Mouse (Mus musculus): ENCODE measurements around the gene Kif13a. TPM values are rescaled to one million over a fixed set of nuclear protein-coding genes. Genes with fewer than 3 reads are reported as not detected.

Gene Kif13a
- polyA plus RNA-seq, 1 experiment from 2014 or later, result 11.7 TPM

GRCm38 (mm10) chr13:46858835-46859152 is 70.9 kb downstream of the Kif13a start:
- Histone ChIP-seq H3K27ac (ENCODE audit: low read length) (no peak overlapping the region), H3K9me3 (ENCODE audit: control insufficient read depth, low read length) (no peaks in the 10 kb centered on the region), H3K36me3 (ENCODE audit: control insufficient read depth, insufficient read depth, low read length) (no peaks in the 10 kb centered on the region), H3K9ac (ENCODE audit: low read length) (no peak overlapping the region), H3K4me3 (ENCODE audit: low read length) (no peak overlapping the region), H3K27me3 (ENCODE audit: control insufficient read depth, insufficient read depth, low read depth, low read length) (no peaks in the 10 kb centered on the region), H3K4me1 (replicated peaks; ENCODE audit: control insufficient read depth, insufficient read depth, low read length) (no peaks in the 10 kb centered on the region), H3K4me2 (ENCODE audit: low read depth, low read length) (no peak overlapping the region)
- ATAC-seq (ENCODE audit: low read depth), result no peak
- WGBS, result 63% methylated on average over 8 of the region's 8 CpGs

GRCm38 (mm10) chr13:46858143-46858834 is 71.4 kb downstream of the Kif13a start:
- Histone ChIP-seq H3K4me3 (ENCODE audit: low read length) (no peak overlapping the region), H3K4me1 (replicated peaks; ENCODE audit: control insufficient read depth, insufficient read depth, low read length) (no peaks in the 10 kb centered on the region), H3K27ac (ENCODE audit: low read length) (no peak overlapping the region), H3K4me2 (ENCODE audit: low read depth, low read length) (no peak overlapping the region), H3K36me3 (ENCODE audit: control insufficient read depth, insufficient read depth, low read length) (no peaks in the 10 kb centered on the region), H3K27me3 (ENCODE audit: control insufficient read depth, insufficient read depth, low read depth, low read length) (no peaks in the 10 kb centered on the region), H3K9me3 (ENCODE audit: control insufficient read depth, low read length) (no peaks in the 10 kb centered on the region), H3K9ac (ENCODE audit: low read length) (no peak overlapping the region)
- ATAC-seq (ENCODE audit: low read depth), result no peak
- 91% methylated on average over 8 of the region's 8 CpGs for WGBS

GRCm38 (mm10) chr13:46854456-46854855 is 75.2 kb downstream of the Kif13a start:
- 78% methylated on average over 5 of the region's 5 CpGs for WGBS
- Histone ChIP-seq H3K36me3 (ENCODE audit: control insufficient read depth, insufficient read depth, low read length) (no peaks in the 10 kb centered on the region), H3K27ac (ENCODE audit: low read length) (no peak overlapping the region), H3K4me1 (replicated peaks; ENCODE audit: control insufficient read depth, insufficient read depth, low read length) (no peaks in the 10 kb centered on the region), H3K9ac (ENCODE audit: low read length) (no peak overlapping the region), H3K27me3 (ENCODE audit: control insufficient read depth, insufficient read depth, low read depth, low read length) (no peaks in the 10 kb centered on the region), H3K4me3 (ENCODE audit: low read length) (no peak overlapping the region), H3K9me3 (ENCODE audit: control insufficient read depth, low read length) (no peaks in the 10 kb centered on the region), H3K4me2 (ENCODE audit: low read depth, low read length) (no peak overlapping the region)
- no peak for ATAC-seq (ENCODE audit: low read depth)

GRCm38 (mm10) chr13:46852470-46852869 is 77.2 kb downstream of the Kif13a start:
- Histone ChIP-seq H3K27me3 (ENCODE audit: control insufficient read depth, insufficient read depth, low read depth, low read length) (no peaks in the 10 kb centered on the region), H3K4me3 (ENCODE audit: low read length) (no peak overlapping the region), H3K27ac (ENCODE audit: low read length) (no peak overlapping the region), H3K4me1 (replicated peaks; ENCODE audit: control insufficient read depth, insufficient read depth, low read length) (0 out of 2 replicates have a peak, but pooled peaks cover 2% of the 10 kb centered on the region), H3K4me2 (ENCODE audit: low read depth, low read length) (no peak overlapping the region), H3K9me3 (ENCODE audit: control insufficient read depth, low read length) (no peaks in the 10 kb centered on the region), H3K36me3 (ENCODE audit: control insufficient read depth, insufficient read depth, low read length) (no peaks in the 10 kb centered on the region), H3K9ac (ENCODE audit: low read length) (no peak overlapping the region)
- no peak for ATAC-seq (ENCODE audit: low read depth)
- WGBS, result 93% methylated on average over 4 of the region's 4 CpGs

- 43% methylated on average over 9 of the region's 9 CpGs for WGBS
- H3K36me3 ChIP-seq (ENCODE audit: control insufficient read depth, insufficient read depth, low read length), result no peaks in the 10 kb centered on the region
- H3K4me1 ChIP-seq (replicated peaks; ENCODE audit: control insufficient read depth, insufficient read depth, low read length), result peaks cover 2% of the 10 kb centered on the region; the same call in 1 of the 2 replicates
- H3K4me2 ChIP-seq (ENCODE audit: low read depth, low read length), result no peak overlapping the region
- ATAC-seq (ENCODE audit: low read depth), result peak; percentile 63; the same call in 1 of the 2 replicates
- H3K4me3 ChIP-seq (ENCODE audit: low read length), result no peak overlapping the region
- no peak overlapping the region for H3K9ac ChIP-seq (ENCODE audit: low read length)
- no peaks in the 10 kb centered on the region for H3K27me3 ChIP-seq (ENCODE audit: control insufficient read depth, insufficient read depth, low read depth, low read length)
- peak overlapping the region; percentile 8; the same call in 1 of the 2 replicates for H3K27ac ChIP-seq (ENCODE audit: low read length)
- no peaks in the 10 kb centered on the region for H3K9me3 ChIP-seq (ENCODE audit: control insufficient read depth, low read length)
Observed at GRCm38 (mm10) chr13:46845456-46845855, 84.2 kb downstream of the Kif13a start.

- H3K27ac ChIP-seq (ENCODE audit: low read length), result no peak overlapping the region
- H3K36me3 ChIP-seq (ENCODE audit: control insufficient read depth, insufficient read depth, low read length), result no peaks in the 10 kb centered on the region
- H3K4me3 ChIP-seq (ENCODE audit: low read length), result no peak overlapping the region
- H3K4me2 ChIP-seq (ENCODE audit: low read depth, low read length), result no peak overlapping the region
- 67% methylated on average over 12 of the region's 12 CpGs for WGBS
- H3K9me3 ChIP-seq (ENCODE audit: control insufficient read depth, low read length), result no peaks in the 10 kb centered on the region
- peaks cover 2% of the 10 kb centered on the region; the same call in 1 of the 2 replicates for H3K4me1 ChIP-seq (replicated peaks; ENCODE audit: control insufficient read depth, insufficient read depth, low read length)
- no peak for ATAC-seq (ENCODE audit: low read depth)
- no peak overlapping the region for H3K9ac ChIP-seq (ENCODE audit: low read length)
- H3K27me3 ChIP-seq (ENCODE audit: control insufficient read depth, insufficient read depth, low read depth, low read length), result no peaks in the 10 kb centered on the region
Observed at GRCm38 (mm10) chr13:46844561-46845235, 85.0 kb downstream of the Kif13a start.

GRCm38 (mm10) chr13:46843646-46844045 is 86.0 kb downstream of the Kif13a start:
- Histone ChIP-seq H3K36me3 (ENCODE audit: control insufficient read depth, insufficient read depth, low read length) (no peaks in the 10 kb centered on the region), H3K4me2 (ENCODE audit: low read depth, low read length) (no peak overlapping the region), H3K27me3 (ENCODE audit: control insufficient read depth, insufficient read depth, low read depth, low read length) (no peaks in the 10 kb centered on the region), H3K9ac (ENCODE audit: low read length) (no peak overlapping the region), H3K4me3 (ENCODE audit: low read length) (no peak overlapping the region), H3K9me3 (ENCODE audit: control insufficient read depth, low read length) (no peaks in the 10 kb centered on the region), H3K4me1 (replicated peaks; ENCODE audit: control insufficient read depth, insufficient read depth, low read length) (no peaks in the 10 kb centered on the region; the same call in 1 of the 2 replicates), H3K27ac (ENCODE audit: low read length) (no peak overlapping the region)
- no peak for ATAC-seq (ENCODE audit: low read depth)
- WGBS, result 72% methylated on average over 3 of the region's 3 CpGs

- Histone ChIP-seq H3K36me3 (ENCODE audit: control insufficient read depth, insufficient read depth, low read length) (no peaks in the 10 kb centered on the region), H3K27ac (ENCODE audit: low read length) (0 out of 2 replicates have a peak overlapping the region, but pooled peaks have one; percentile 3), H3K4me1 (replicated peaks; ENCODE audit: control insufficient read depth, insufficient read depth, low read length) (no peaks in the 10 kb centered on the region; the same call in 1 of the 2 replicates), H3K27me3 (ENCODE audit: control insufficient read depth, insufficient read depth, low read depth, low read length) (no peaks in the 10 kb centered on the region), H3K9ac (ENCODE audit: low read length) (no peak overlapping the region), H3K9me3 (ENCODE audit: control insufficient read depth, low read length) (no peaks in the 10 kb centered on the region), H3K4me2 (ENCODE audit: low read depth, low read length) (no peak overlapping the region), H3K4me3 (ENCODE audit: low read length) (no peak overlapping the region)
- 46% methylated on average over 8 of the region's 8 CpGs for WGBS
- peak; percentile 29; the same call in 1 of the 2 replicates for ATAC-seq (ENCODE audit: low read depth)
Observed at GRCm38 (mm10) chr13:46842185-46842584, 87.5 kb downstream of the Kif13a start.

GRCm38 (mm10) chr13:46841668-46842067 is 88.0 kb downstream of the Kif13a start:
- Histone ChIP-seq H3K9ac (ENCODE audit: low read length) (no peak overlapping the region), H3K27ac (ENCODE audit: low read length) (0 out of 2 replicates have a peak overlapping the region, but pooled peaks have one; percentile 3), H3K27me3 (ENCODE audit: control insufficient read depth, insufficient read depth, low read depth, low read length) (no peaks in the 10 kb centered on the region), H3K36me3 (ENCODE audit: control insufficient read depth, insufficient read depth, low read length) (no peaks in the 10 kb centered on the region), H3K4me3 (ENCODE audit: low read length) (no peak overlapping the region), H3K9me3 (ENCODE audit: control insufficient read depth, low read length) (no peaks in the 10 kb centered on the region), H3K4me2 (ENCODE audit: low read depth, low read length) (no peak overlapping the region), H3K4me1 (replicated peaks; ENCODE audit: control insufficient read depth, insufficient read depth, low read length) (no peaks in the 10 kb centered on the region; the same call in 1 of the 2 replicates)
- 84% methylated on average over 3 of the region's 3 CpGs for WGBS
- ATAC-seq (ENCODE audit: low read depth), result no peak
